Mouse (Mus musculus): Measurements from ENCODE around the gene Ccdc43.

The Ccdc43 gene

GRCm38 (mm10) chr11:102665637-102666435 lies 31.7 kb downstream of the Ccdc43 start:
- in situ Hi-C loops (cut with MboI, MseI), result no loop called here

GRCm38 (mm10) chr11:102665151-102665550 lies 32.4 kb downstream of the Ccdc43 start:
- in situ Hi-C loops (cut with MboI, MseI), result no loop called here

GRCm38 (mm10) chr11:102663416-102663815 lies 34.2 kb downstream of the Ccdc43 start, which contains the start of gene Meioc:
Gene Meioc (plus strand): TSS chr11:102663716.
- in situ Hi-C loops (cut with MboI, MseI), result no loop called here

- in situ Hi-C loops (cut with MboI, MseI), result no loop called here
These were observed 40.7 kb downstream of the Ccdc43 start for GRCm38 (mm10) chr11:102656931-102657330.

- in situ Hi-C loops (cut with MboI, MseI), result no loop called here
These were observed 41.2 kb downstream of the Ccdc43 start for GRCm38 (mm10) chr11:102656326-102656926.

- in situ Hi-C loops (cut with MboI, MseI), result no loop called here
These were observed 41.7 kb downstream of the Ccdc43 start for GRCm38 (mm10) chr11:102655888-102656287.

GRCm38 (mm10) chr11:102652844-102653243 lies 44.7 kb downstream of the Ccdc43 start:
- in situ Hi-C loops (cut with MboI, MseI), result loop anchor here (5.0 kb wide), 1 partner anchor 166 kb away; no protein-coding TSS in a partner anchor

- in situ Hi-C loops (cut with MboI, MseI), result loop anchor here (5.0 kb wide), 1 partner anchor 164 kb away; no protein-coding TSS in a partner anchor
These were observed 46.2 kb downstream of the Ccdc43 start for GRCm38 (mm10) chr11:102651381-102651780.

- in situ Hi-C loops (cut with MboI, MseI), result no loop called here
These were observed 49.7 kb downstream of the Ccdc43 start for GRCm38 (mm10) chr11:102647885-102648284.

- in situ Hi-C loops (cut with MboI, MseI), result no loop called here
These were observed 51.4 kb downstream of the Ccdc43 start for GRCm38 (mm10) chr11:102646226-102646625.

GRCm38 (mm10) chr11:102643891-102644382 lies 53.6 kb downstream of the Ccdc43 start:
- in situ Hi-C loops (cut with MboI, MseI), result no loop called here

- in situ Hi-C loops (cut with MboI, MseI), result no loop called here
These were observed 60.7 kb downstream of the Ccdc43 start for GRCm38 (mm10) chr11:102636887-102637286.
